Mouse (Mus musculus) stomach, embryonic 16.5 days (tissue): ENCODE results near the gene Gm11236. TPM values are rescaled to one million over a fixed set of nuclear protein-coding genes. Genes with fewer than 3 reads are reported as not detected.
"Not testable (repeated sequence)": the region's sequence is repeated elsewhere in the genome, so short reads cannot be mapped to it uniquely, and the experiment has no call there.

Experiments used
- ATAC-seq: fragments of 200-750 bp; cut with Nextera tagmentation; 2 replicates; pipeline ENCODE4 v1.8.0; 2017; ENCODE audit warnings: moderate number of reproducible peaks, moderate TSS enrichment; ENCODE audit not compliant: insufficient read depth, low FRiP score
- H3K27ac ChIP-seq: fragments of 300-500 bp; sonication (generic); 2 replicates; pipeline ENCODE4 v1.5.1; 2014; ENCODE audit warnings: low read length
- H3K27me3 ChIP-seq: fragments of 300-500 bp; sonication (generic); 2 replicates; pipeline ENCODE4 v1.6.1; 2014; ENCODE audit warnings: low read length, control low read depth, mixed read lengths; ENCODE audit not compliant: control insufficient read depth, insufficient read depth
- H3K36me3 ChIP-seq: fragments of 300-500 bp; sonication (generic); 2 replicates; pipeline ENCODE4 v1.6.1; 2014; ENCODE audit warnings: low read length; ENCODE audit not compliant: control insufficient read depth, insufficient read depth
- H3K4me1 ChIP-seq: fragments of 300-500 bp; sonication (generic); 2 replicates; pipeline ENCODE4 v1.6.1; 2014; ENCODE audit warnings: low read length, control low read depth, mixed read lengths; ENCODE audit not compliant: control insufficient read depth, insufficient read depth
- H3K4me2 ChIP-seq: fragments of 300-500 bp; sonication (generic); 2 replicates; pipeline ENCODE4 v1.6.1; 2014; ENCODE audit warnings: low read depth, low read length, mixed read lengths
- H3K4me3 ChIP-seq: fragments of 300-500 bp; sonication (generic); replicated peaks from 2 replicates; pipeline ENCODE4 v1.5.1; 2014; ENCODE audit warnings: mild to moderate bottlenecking, low read length
- H3K9ac ChIP-seq: fragments of 300-500 bp; sonication (generic); 2 replicates; pipeline ENCODE4 v1.6.1; 2014; ENCODE audit warnings: low read length
- H3K9me3 ChIP-seq: fragments of 300-500 bp; sonication (generic); replicated peaks from 2 replicates; pipeline ENCODE4 v1.6.1; 2016; ENCODE audit warnings: low read length, control low read depth; ENCODE audit not compliant: control insufficient read depth
- WGBS: fragments of 180-500 bp; shearing (Covaris S2); extraction: QIAGEN DNeasy Blood & Tissue Kit; methylation state at CpG from one replicate; pipeline ENCODE4 v1.1.7; 2014; 5-methylcytosine and 5-hydroxymethylcytosine counted together
- polyA plus RNA-seq: library from polyadenylated mRNA; unstranded; fragments of >200 nt; fragmentation: Nextera tagmentation; extraction: Ambion mirVana; gene quantifications from 2 replicates; pipeline ENCODE4 v1.2.1, GENCODE M21; 2015

Gene Gm11236
- not detected in 2 replicates for polyA plus RNA-seq

GRCm38 (mm10) chr4:73637821-73638220 lies at the start of gene Gm11236:
Gm11236 (plus strand) TSS chr4:73638121.
- H3K4me1 ChIP-seq, H3K9me3 ChIP-seq, H3K27me3 ChIP-seq, H3K4me2 ChIP-seq, ATAC-seq, H3K9ac ChIP-seq, H3K4me3 ChIP-seq, H3K27ac ChIP-seq, H3K36me3 ChIP-seq: not testable (repeated sequence)
- WGBS: no CpG with 5 or more reads among the region's 4 CpGs

GRCm38 (mm10) chr4:73599248-73599647 lies 38.7 kb upstream of the Gm11236 start:
- no peak overlapping the region for H3K27ac ChIP-seq
- H3K4me2 ChIP-seq: no peak overlapping the region
- H3K27me3 ChIP-seq: no peaks in the 10 kb centered on the region
- WGBS: 7% methylated on average over 3 of the region's 3 CpGs
- H3K4me3 ChIP-seq: no peak overlapping the region
- no peaks in the 10 kb centered on the region for H3K4me1 ChIP-seq
- ATAC-seq: no peak
- no peaks in the 10 kb centered on the region for H3K36me3 ChIP-seq
- H3K9me3 ChIP-seq: no peaks in the 10 kb centered on the region
- H3K9ac ChIP-seq: no peak overlapping the region

GRCm38 (mm10) chr4:73607581-73607980 lies 30.3 kb upstream of the Gm11236 start, which contains the start of gene Gm11238:
Gm11238 (plus strand) TSS chr4:73607881.
- H3K36me3 ChIP-seq, H3K4me3 ChIP-seq, H3K4me2 ChIP-seq, H3K4me1 ChIP-seq, ATAC-seq, H3K27ac ChIP-seq, H3K9me3 ChIP-seq, H3K27me3 ChIP-seq, H3K9ac ChIP-seq: not testable (repeated sequence)
- no CpG with 5 or more reads among the region's 3 CpGs for WGBS

GRCm38 (mm10) chr4:73622684-73623083 lies 15.2 kb upstream of the Gm11236 start, which contains the start of gene Gm11237:
Gm11237 (plus strand) TSS chr4:73622984.
- H3K27ac ChIP-seq, H3K9ac ChIP-seq, ATAC-seq, H3K4me3 ChIP-seq, H3K4me1 ChIP-seq, H3K27me3 ChIP-seq, H3K9me3 ChIP-seq, H3K36me3 ChIP-seq, H3K4me2 ChIP-seq: not testable (repeated sequence)
- no CpG with 5 or more reads among the region's 3 CpGs for WGBS

- H3K4me3 ChIP-seq, H3K27me3 ChIP-seq, H3K9ac ChIP-seq, H3K4me1 ChIP-seq, H3K4me2 ChIP-seq, H3K27ac ChIP-seq, ATAC-seq, H3K36me3 ChIP-seq, H3K9me3 ChIP-seq: not testable (repeated sequence)
- WGBS: 78% methylated on average over 4 of the region's 4 CpGs
Observed at GRCm38 (mm10) chr4:73661864-73662263, 23.9 kb downstream of the Gm11236 start.

GRCm38 (mm10) chr4:73668054-73668453 lies 30.1 kb downstream of the Gm11236 start, which contains the start of gene Gm11239:
Gm11239 (plus strand) TSS chr4:73668354.
- not testable (repeated sequence) for H3K36me3 ChIP-seq, H3K9ac ChIP-seq, H3K27ac ChIP-seq, H3K9me3 ChIP-seq, ATAC-seq, H3K4me3 ChIP-seq, H3K4me1 ChIP-seq, H3K27me3 ChIP-seq, H3K4me2 ChIP-seq
- no CpG with 5 or more reads among the region's 4 CpGs for WGBS

GRCm38 (mm10) chr4:73683216-73683615 lies 45.3 kb downstream of the Gm11236 start, which contains the start of gene Gm428:
Gm428 (plus strand) TSS chr4:73683516.
- not testable (repeated sequence) for H3K27me3 ChIP-seq, H3K4me1 ChIP-seq, H3K4me3 ChIP-seq, H3K36me3 ChIP-seq, ATAC-seq, H3K9ac ChIP-seq, H3K4me2 ChIP-seq, H3K27ac ChIP-seq, H3K9me3 ChIP-seq
- no CpG with 5 or more reads among the region's 4 CpGs for WGBS

Other genes with a start within 250 kb of the Gm11236 start
- gene Gm11487, start 233.0 kb upstream of the Gm11236 start, polyA plus RNA-seq: not detected in 2 replicates
- not detected in 2 replicates for gene Gm11238, start 30.2 kb upstream of the Gm11236 start, polyA plus RNA-seq
- gene Gm11237, start 15.1 kb upstream of the Gm11236 start, polyA plus RNA-seq: not detected in 2 replicates
- not detected in 2 replicates for gene Gm11239, start 30.2 kb downstream of the Gm11236 start, polyA plus RNA-seq
- gene Gm428, start 45.4 kb downstream of the Gm11236 start, polyA plus RNA-seq: not detected in 2 replicates
- gene Rasef, start 152.9 kb downstream of the Gm11236 start, polyA plus RNA-seq: 9.8 and 10.8 TPM in 2 replicates
- not detected in 2 replicates for gene Gm11758, start 238.1 kb downstream of the Gm11236 start, polyA plus RNA-seq